Mouse (Mus musculus) embryonic facial prominence, embryonic 15.5 days (tissue): Measurements from ENCODE around the gene Yipf3. TPM values are rescaled to one million over a fixed set of nuclear protein-coding genes. Genes with fewer than 3 reads are reported as not detected.

ENCODE experiments used
- ATAC-seq: fragments of 200-750 bp; cut with Nextera tagmentation; 2 replicates; pipeline ENCODE4 v1.8.0; 2017; ENCODE audit warnings: low read depth, moderate TSS enrichment; ENCODE audit not compliant: insufficient number of reproducible peaks, low FRiP score, low TSS enrichment
- H3K27ac ChIP-seq: fragments of 300-500 bp; sonication (generic); replicated peaks from 2 replicates; pipeline ENCODE4 v1.5.1; 2015; ENCODE audit warnings: mild to moderate bottlenecking, inconsistent platforms
- H3K27me3 ChIP-seq: fragments of 300-500 bp; sonication (generic); 2 replicates; pipeline ENCODE4 v1.6.1; 2015; ENCODE audit warnings: inconsistent platforms
- H3K36me3 ChIP-seq: fragments of 300-500 bp; sonication (generic); 2 replicates; pipeline ENCODE4 v1.6.1; 2015; ENCODE audit warnings: mild to moderate bottlenecking, inconsistent platforms
- H3K4me1 ChIP-seq: fragments of 300-500 bp; sonication (generic); 2 replicates; pipeline ENCODE4 v1.6.1; 2015; ENCODE audit warnings: inconsistent platforms
- H3K4me2 ChIP-seq: fragments of 300-500 bp; sonication (generic); replicated peaks from 2 replicates; pipeline ENCODE4 v1.6.1; 2015; ENCODE audit warnings: mild to moderate bottlenecking, inconsistent platforms
- H3K4me3 ChIP-seq: fragments of 300-500 bp; sonication (generic); replicated peaks from 2 replicates; pipeline ENCODE4 v1.5.1; 2015; ENCODE audit warnings: mild to moderate bottlenecking, inconsistent platforms
- H3K9ac ChIP-seq: fragments of 300-500 bp; sonication (generic); 2 replicates; pipeline ENCODE4 v1.6.1; 2015; ENCODE audit warnings: inconsistent platforms
- H3K9me3 ChIP-seq: fragments of 300-500 bp; sonication (generic); replicated peaks from 2 replicates; pipeline ENCODE4 v1.6.1; 2016; ENCODE audit warnings: inconsistent platforms
- WGBS: fragments of 180-500 bp; shearing (Covaris S2); methylation state at CpG from one replicate; pipeline ENCODE4 v1.1.7; 2015; 5-methylcytosine and 5-hydroxymethylcytosine counted together
- polyA plus RNA-seq: library from polyadenylated mRNA; unstranded; fragments of >200 nt; fragmentation: Nextera tagmentation; extraction: Ambion mirVana; gene quantifications from 2 replicates; pipeline ENCODE4 v1.2.1, GENCODE M21; 2015

Gene Yipf3
- polyA plus RNA-seq, 1 experiment from 2014 or later: 141 TPM

- H3K4me1 ChIP-seq: peaks cover 82% of the 10 kb centered on the region
- H3K27ac ChIP-seq: 0 out of 2 replicates have a peak overlapping the region, but pooled peaks have one; percentile 28
- H3K4me2 ChIP-seq: no peak overlapping the region
- peaks cover 42% of the 10 kb centered on the region for H3K36me3 ChIP-seq
- no peaks in the 10 kb centered on the region for H3K27me3 ChIP-seq
- WGBS: 85% methylated on average over 2 of the region's 2 CpGs
- no peak for ATAC-seq
- H3K9ac ChIP-seq: no peak overlapping the region
- H3K9me3 ChIP-seq: no peaks in the 10 kb centered on the region
- H3K4me3 ChIP-seq: no peak overlapping the region
Observed at GRCm38 (mm10) chr17:46272058-46272457, 24.2 kb downstream of the Yipf3 start.

- Histone ChIP-seq H3K4me1 (peaks cover 81% of the 10 kb centered on the region), H3K9ac (no peak overlapping the region), H3K36me3 (peaks cover 38% of the 10 kb centered on the region), H3K27ac (peak overlapping the region; percentile 86; the same call in 1 of the 2 replicates), H3K4me3 (no peak overlapping the region), H3K27me3 (no peaks in the 10 kb centered on the region), H3K4me2 (no peak overlapping the region), H3K9me3 (no peaks in the 10 kb centered on the region)
- ATAC-seq: no peak
- 80% methylated on average over 5 of the region's 5 CpGs for WGBS
Observed at GRCm38 (mm10) chr17:46272675-46273074, 24.8 kb downstream of the Yipf3 start.

- Histone ChIP-seq H3K36me3 (peaks cover 35% of the 10 kb centered on the region), H3K4me2 (0 out of 2 replicates have a peak overlapping the region, but pooled peaks have one; percentile 8), H3K9me3 (no peaks in the 10 kb centered on the region), H3K27me3 (no peaks in the 10 kb centered on the region), H3K4me3 (no peak overlapping the region), H3K4me1 (peaks cover 85% of the 10 kb centered on the region), H3K27ac (peak overlapping the region; percentile 86), H3K9ac (0 out of 2 replicates have a peak overlapping the region, but pooled peaks have one; percentile 0)
- peak; percentile 72 for ATAC-seq
- WGBS: 4% methylated on average over 1 of the region's 1 CpGs
Observed at GRCm38 (mm10) chr17:46273803-46274236, 25.9 kb downstream of the Yipf3 start.

- peaks cover 84% of the 10 kb centered on the region for H3K4me1 ChIP-seq
Observed at GRCm38 (mm10) chr17:46274465-46274864, 26.6 kb downstream of the Yipf3 start.

GRCm38 (mm10) chr17:46275034-46275433 is 27.2 kb downstream of the Yipf3 start:
- H3K9me3 ChIP-seq: no peaks in the 10 kb centered on the region
- 0 out of 2 replicates have a peak overlapping the region, but pooled peaks have one; percentile 8 for H3K4me2 ChIP-seq
- peak overlapping the region; percentile 28; the same call in 1 of the 2 replicates for H3K27ac ChIP-seq
- H3K4me1 ChIP-seq: peaks cover 78% of the 10 kb centered on the region
- 57% methylated on average over 6 of the region's 6 CpGs for WGBS
- H3K27me3 ChIP-seq: no peaks in the 10 kb centered on the region
- no peak overlapping the region for H3K4me3 ChIP-seq
- no peak overlapping the region for H3K9ac ChIP-seq
- no peak for ATAC-seq
- peaks cover 37% of the 10 kb centered on the region for H3K36me3 ChIP-seq

More at GRCm38 (mm10) chr17:46274465-46274864, 26.6 kb downstream of the Yipf3 start:
- H3K9ac ChIP-seq: no peak overlapping the region
- 0 out of 2 replicates have a peak overlapping the region, but pooled peaks have one; percentile 8 for H3K4me2 ChIP-seq
- H3K27me3 ChIP-seq: no peaks in the 10 kb centered on the region
- 0 out of 2 replicates have a peak overlapping the region, but pooled peaks have one; percentile 1 for H3K4me3 ChIP-seq
- no peaks in the 10 kb centered on the region for H3K9me3 ChIP-seq
- ATAC-seq: no peak
- H3K27ac ChIP-seq: peak overlapping the region; percentile 86
- WGBS: 32% methylated on average over 6 of the region's 6 CpGs
- peaks cover 39% of the 10 kb centered on the region for H3K36me3 ChIP-seq

GRCm38 (mm10) chr17:46275506-46275905 is 27.6 kb downstream of the Yipf3 start:
- 91% methylated on average over 10 of the region's 10 CpGs for WGBS
- Histone ChIP-seq H3K27me3 (no peaks in the 10 kb centered on the region), H3K4me3 (no peak overlapping the region), H3K4me1 (peaks cover 76% of the 10 kb centered on the region), H3K4me2 (no peak overlapping the region), H3K9me3 (no peaks in the 10 kb centered on the region), H3K36me3 (peaks cover 36% of the 10 kb centered on the region), H3K27ac (0 out of 2 replicates have a peak overlapping the region, but pooled peaks have one; percentile 28), H3K9ac (no peak overlapping the region)
- ATAC-seq: no peak

GRCm38 (mm10) chr17:46277586-46277985 is 29.7 kb downstream of the Yipf3 start:
- peak overlapping the region; percentile 79 for H3K27ac ChIP-seq
- H3K4me2 ChIP-seq: no peak overlapping the region
- H3K4me3 ChIP-seq: no peak overlapping the region
- ATAC-seq: 0 out of 2 replicates have a peak, but pooled peaks have one; percentile 16
- 13% methylated on average over 4 of the region's 4 CpGs for WGBS
- peaks cover 76% of the 10 kb centered on the region for H3K4me1 ChIP-seq
- no peak overlapping the region for H3K9ac ChIP-seq
- H3K36me3 ChIP-seq: peaks cover 24% of the 10 kb centered on the region
- no peaks in the 10 kb centered on the region for H3K27me3 ChIP-seq
- no peaks in the 10 kb centered on the region for H3K9me3 ChIP-seq

- Histone ChIP-seq H3K27ac (peak overlapping the region; percentile 79), H3K9ac (no peak overlapping the region), H3K9me3 (no peaks in the 10 kb centered on the region), H3K4me2 (peak overlapping the region; percentile 3), H3K4me3 (no peak overlapping the region), H3K36me3 (peaks cover 24% of the 10 kb centered on the region), H3K27me3 (no peaks in the 10 kb centered on the region), H3K4me1 (peaks cover 74% of the 10 kb centered on the region)
- ATAC-seq: no peak; the same call in 1 of the 2 replicates
- 47% methylated on average over 12 of the region's 12 CpGs for WGBS
Observed at GRCm38 (mm10) chr17:46278011-46278765, 30.3 kb downstream of the Yipf3 start.

GRCm38 (mm10) chr17:46282483-46283123 is 34.7 kb downstream of the Yipf3 start, which contains the start of gene Tjap1:
TSS of gene Tjap1 (minus strand) at chr17:46283026.
- Histone ChIP-seq H3K4me1 (peaks cover 50% of the 10 kb centered on the region), H3K4me2 (peak within 1 kb of the TSS; percentile 82), H3K4me3 (peak within 1 kb of the TSS; percentile 69), H3K9me3 (no peaks in the 10 kb centered on the region), H3K27me3 (no peaks in the 10 kb centered on the region), H3K9ac (peak within 1 kb of the TSS; percentile 63), H3K27ac (peak within 1 kb of the TSS; percentile 96), H3K36me3 (peaks cover 21% of the 10 kb centered on the region)
- peak; percentile 94 for ATAC-seq
- WGBS: under 1% methylated on average over 34 of the region's 37 CpGs

- ATAC-seq: peak; percentile 2; the same call in 1 of the 2 replicates
- Histone ChIP-seq H3K4me3 (peak overlapping the region; percentile 69), H3K27me3 (no peaks in the 10 kb centered on the region), H3K27ac (peak overlapping the region; percentile 96), H3K36me3 (peaks cover 21% of the 10 kb centered on the region), H3K9ac (no peak overlapping the region), H3K4me1 (peaks cover 52% of the 10 kb centered on the region), H3K9me3 (no peaks in the 10 kb centered on the region), H3K4me2 (peak overlapping the region; percentile 82)
- 20% methylated on average over 9 of the region's 9 CpGs for WGBS
Observed at GRCm38 (mm10) chr17:46283140-46283539, 35.3 kb downstream of the Yipf3 start.

GRCm38 (mm10) chr17:46283911-46284310 is 36.0 kb downstream of the Yipf3 start:
- Histone ChIP-seq H3K4me1 (peaks cover 47% of the 10 kb centered on the region), H3K9me3 (no peaks in the 10 kb centered on the region), H3K4me2 (no peak overlapping the region), H3K27me3 (no peaks in the 10 kb centered on the region), H3K4me3 (no peak overlapping the region), H3K27ac (no peak overlapping the region), H3K36me3 (peaks cover 15% of the 10 kb centered on the region), H3K9ac (no peak overlapping the region)
- 78% methylated on average over 8 of the region's 8 CpGs for WGBS
- no peak for ATAC-seq
